Mouse (Mus musculus): ENCODE data around the gene Pomc. TPM values are rescaled to one million over a fixed set of nuclear protein-coding genes. Genes with fewer than 3 reads are reported as not detected.

The Pomc gene
- polyA plus RNA-seq, 1 experiment from 2014 or later, result 0.87 TPM

DNA sequence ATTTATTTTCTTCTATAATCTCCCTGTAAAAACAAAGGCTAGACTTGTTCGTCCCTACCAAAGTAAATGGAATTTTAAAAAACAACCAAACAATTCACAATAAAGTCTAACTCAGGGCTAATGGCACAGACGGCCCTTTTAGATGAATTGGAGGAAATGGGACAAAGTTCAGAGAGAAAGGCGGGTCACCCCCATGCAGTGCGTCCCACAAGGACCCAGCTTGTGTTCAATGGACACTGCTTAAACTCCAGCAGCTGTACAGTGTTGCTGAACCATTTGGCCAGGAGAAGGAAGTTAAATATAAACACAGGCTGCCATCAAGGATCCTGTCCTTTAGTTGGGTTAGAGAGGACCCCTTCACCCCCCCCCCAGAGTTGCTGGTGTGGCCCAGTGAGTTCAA, 53.0 kb downstream of the Pomc start:
- no peak overlapping the region for H3K4me3 ChIP-seq
- H3K4me1 ChIP-seq, result no peaks in the 10 kb centered on the region
- no peaks in the 10 kb centered on the region for H3K9me3 ChIP-seq (replicated peaks)
- H3K4me2 ChIP-seq, result no peak overlapping the region
- H3K27me3 ChIP-seq (replicated peaks), result no peaks in the 10 kb centered on the region
- WGBS (ENCODE audit: insufficient replicate concordance), result 48% methylated on average over 4 of the region's 4 CpGs
- no peak overlapping the region for H3K9ac ChIP-seq
- H3K27ac ChIP-seq, result no peak overlapping the region
- ATAC-seq, result no peak
- H3K36me3 ChIP-seq, result no peaks in the 10 kb centered on the region

DNA sequence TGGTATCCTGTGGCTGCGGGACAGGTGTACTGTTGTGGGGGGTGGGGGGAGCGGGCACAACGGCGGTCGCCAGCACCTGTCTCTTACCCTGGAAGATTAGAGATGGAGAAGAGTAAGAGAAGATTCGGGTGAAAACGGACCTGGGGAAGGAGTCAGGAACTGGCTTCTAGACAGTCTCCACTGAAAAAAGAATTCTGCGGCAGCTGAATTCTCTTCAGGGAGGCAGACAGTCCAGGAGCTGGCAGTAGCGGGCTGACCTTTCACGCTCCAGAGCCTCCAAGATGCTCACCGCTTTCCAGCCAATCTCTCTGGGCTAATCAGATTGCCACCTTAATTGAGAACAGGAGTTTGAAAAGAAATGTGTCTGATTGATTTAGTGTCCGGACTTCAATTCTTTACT, 54.0 kb downstream of the Pomc start:
- 69% methylated on average over 12 of the region's 12 CpGs for WGBS (ENCODE audit: insufficient replicate concordance)
- Histone ChIP-seq H3K4me3 (no peak overlapping the region), H3K4me2 (no peak overlapping the region), H3K9me3 (replicated peaks) (no peaks in the 10 kb centered on the region), H3K4me1 (no peaks in the 10 kb centered on the region), H3K36me3 (no peaks in the 10 kb centered on the region), H3K27ac (no peak overlapping the region), H3K9ac (no peak overlapping the region), H3K27me3 (replicated peaks) (no peaks in the 10 kb centered on the region)
- no peak for ATAC-seq

Other genes starting within 250 kb of the Pomc start
- 57.9 and 58.7 TPM in 2 replicates for gene Dnmt3a, start 148.9 kb upstream of the Pomc start, polyA plus RNA-seq (2016; fragmentation: Nextera tagmentation; extraction: Ambion mirVana)
- gene Efr3b, start 84.0 kb downstream of the Pomc start, polyA plus RNA-seq (2016; fragmentation: Nextera tagmentation; extraction: Ambion mirVana), result 0.41 and 0.50 TPM in 2 replicates
- gene Dnajc27, start 127.6 kb downstream of the Pomc start, polyA plus RNA-seq (2016; fragmentation: Nextera tagmentation; extraction: Ambion mirVana), result 3.5 and 4.2 TPM in 2 replicates
- gene Adcy3, start 178.2 kb downstream of the Pomc start, polyA plus RNA-seq (2016; fragmentation: Nextera tagmentation; extraction: Ambion mirVana), result 2.0 and 2.1 TPM in 2 replicates